8 mouse cellular contexts compared by ENCODE assay signal in genomic region chr2:91779166-91779565, GRCm38 (mm10). TPM values are rescaled to one million over a fixed set of nuclear protein-coding genes. Genes with fewer than 3 reads are reported as not detected.
DNase-seq lines count a peak whose midpoint lies in the region; ATAC-seq lines count a peak whose summit lies in the region.

No protein-coding gene starts in this region.

- DNase-seq in adrenal gland, postnatal 10 days: peak; percentile 28
- no peak for DNase-seq in adrenal gland, adult 8-10 months
- peak; percentile 7 for DNase-seq in left cerebral cortex, postnatal 4 days
- DNase-seq in left cerebral cortex, adult 8-10 months (ENCODE audit: low spot score in 2 of 2): no peak
- DNase-seq in brain, adult 2 months (ENCODE audit: low read depth, low spot score): peak; percentile 85
- DNase-seq in retina, embryonic 14.5 days (ENCODE audit: low spot score): peak; percentile 56
- DNase-seq in right cerebral cortex, postnatal 4 days: no peak

- no peak overlapping the region for H3K9ac ChIP-seq in hindbrain, embryonic 16.5 days (ENCODE audit: low read depth, low read length)

- 75% methylated on average over 3 of the region's 3 CpGs for WGBS in hindbrain, embryonic 16.5 days

- no peak overlapping the region for H3K4me3 ChIP-seq in hindbrain, embryonic 16.5 days (ENCODE audit: low read length)

- no peak overlapping the region for H3K27ac ChIP-seq in hindbrain, embryonic 16.5 days (ENCODE audit: low read depth, low read length)

- intact Hi-C loops in left cerebral cortex, postnatal 4 days (cut with DNase I): loop anchor here (5.0 kb wide), 1 partner anchor 143 kb away; no protein-coding TSS in a partner anchor

- no peaks in the 10 kb centered on the region for H3K27me3 ChIP-seq in hindbrain, embryonic 16.5 days (replicated peaks; ENCODE audit: control insufficient read depth, insufficient read depth, low read length)

- H3K4me1 ChIP-seq in hindbrain, embryonic 16.5 days (ENCODE audit: control insufficient read depth, insufficient read depth, low read depth, low read length): no peaks in the 10 kb centered on the region

- no peaks in the 10 kb centered on the region for H3K9me3 ChIP-seq in hindbrain, embryonic 16.5 days (ENCODE audit: control insufficient read depth, low read length)

- H3K36me3 ChIP-seq in hindbrain, embryonic 16.5 days (ENCODE audit: control insufficient read depth, insufficient read depth, low read length): no peaks in the 10 kb centered on the region

- peak; percentile 83 for ATAC-seq in hindbrain, embryonic 16.5 days

- H3K4me2 ChIP-seq in hindbrain, embryonic 16.5 days (ENCODE audit: low read length): no peak overlapping the region

RNA-seq across cellular contexts. Expression of gene Ambra1, which starts 49.2 kb away (rescaled TPM):
- 10 to 100 TPM; 24.4 to 30.9 TPM for total RNA-seq in adrenal gland, postnatal 10 days (2021)
- total RNA-seq in adrenal gland, adult 8-10 months (2022): 10 to 100 TPM; 36.3 to 52.7 (median 40.8) TPM
- total RNA-seq in left cerebral cortex, postnatal 4 days (2021): 10 to 100 TPM; 56.5 to 56.7 TPM
- 10 to 100 TPM; 54.8 to 55.6 (median 55.1) TPM for total RNA-seq in left cerebral cortex, adult 8-10 months (2022)
- polyA plus RNA-seq in hindbrain, embryonic 16.5 days (2015; fragmentation: Nextera tagmentation; extraction: Ambion mirVana): 20.8 and 27.1 TPM in 2 replicates

Comparison
In these comparisons a context has a peak if more than half of its experiments do, and no peak if none do; other contexts are left out.
1. DNase-seq: peak in adrenal gland, postnatal 10 days (single experiment), left cerebral cortex, postnatal 4 days (single experiment), brain, adult 2 months (single experiment) and retina, embryonic 14.5 days (single experiment); none in adrenal gland, adult 8-10 months (single experiment), left cerebral cortex, adult 8-10 months (0 of 2) and right cerebral cortex, postnatal 4 days (single experiment).